Mouse (Mus musculus) liver, embryonic 13.5 days (tissue): ENCODE data around the gene Hmgn1. TPM values are rescaled to one million over a fixed set of nuclear protein-coding genes. Genes with fewer than 3 reads are reported as not detected.

Experiments used
- ATAC-seq: fragments of 200-750 bp; cut with Nextera tagmentation; 2 replicates; pipeline ENCODE4 v1.8.0; 2017; ENCODE audit warnings: low read depth, mild to moderate bottlenecking, moderate number of reproducible peaks, moderate library complexity
- DNase-seq: peaks from one replicate; pipeline ENCODE4 v3.0.0; 2022
- H3K27ac ChIP-seq: fragments of 300-500 bp; sonication (generic); 2 replicates; pipeline ENCODE4 v1.5.1; 2015; ENCODE audit warnings: moderate library complexity, mild to moderate bottlenecking, inconsistent platforms
- H3K27me3 ChIP-seq: fragments of 300-500 bp; sonication (generic); 2 replicates; pipeline ENCODE4 v1.6.1; 2015; ENCODE audit warnings: mild to moderate bottlenecking, inconsistent platforms
- H3K36me3 ChIP-seq: fragments of 300-500 bp; sonication (generic); 2 replicates; pipeline ENCODE4 v1.6.1; 2015; ENCODE audit warnings: mild to moderate bottlenecking, inconsistent platforms
- H3K4me1 ChIP-seq: fragments of 300-500 bp; sonication (generic); replicated peaks from 2 replicates; pipeline ENCODE4 v1.6.1; 2015; ENCODE audit warnings: inconsistent platforms
- H3K4me2 ChIP-seq: fragments of 300-500 bp; sonication (generic); 2 replicates; pipeline ENCODE4 v1.6.1; 2015; ENCODE audit warnings: inconsistent platforms, mild to moderate bottlenecking, moderate library complexity
- H3K4me3 ChIP-seq: fragments of 300-500 bp; sonication (generic); replicated peaks from 2 replicates; pipeline ENCODE4 v1.5.1; 2015; ENCODE audit warnings: mild to moderate bottlenecking, inconsistent platforms
- H3K9ac ChIP-seq: fragments of 300-500 bp; sonication (generic); 2 replicates; pipeline ENCODE4 v1.6.1; 2015; ENCODE audit warnings: mild to moderate bottlenecking, inconsistent platforms
- H3K9me3 ChIP-seq: fragments of 300-500 bp; sonication (generic); replicated peaks from 2 replicates; pipeline ENCODE4 v1.6.1; 2016; ENCODE audit warnings: inconsistent platforms
- WGBS: fragments of 180-500 bp; shearing (Covaris S2); methylation state at CpG from one replicate; pipeline ENCODE4 v1.1.7; 2015; ENCODE audit not compliant: insufficient replicate concordance; 5-methylcytosine and 5-hydroxymethylcytosine counted together
- polyA plus RNA-seq: library from polyadenylated mRNA; unstranded; fragments of >200 nt; fragmentation: Nextera tagmentation; extraction: Ambion mirVana; gene quantifications from 2 replicates; pipeline ENCODE4 v1.2.1, GENCODE M21; 2015

Hmgn1 gene
- 173 and 234 TPM in 2 replicates for polyA plus RNA-seq

GRCm38 (mm10) chr16:96127657-96128344, at the start of gene Hmgn1:
TSS of gene Hmgn1 (minus strand) at chr16:96127729.
- Histone ChIP-seq H3K9me3 (no peaks in the 10 kb centered on the region), H3K27me3 (peaks cover 13% of the 10 kb centered on the region), H3K4me3 (peak within 1 kb of the TSS; percentile 79), H3K9ac (peak within 1 kb of the TSS; percentile 84), H3K27ac (peak within 1 kb of the TSS; percentile 73), H3K4me2 (peak within 1 kb of the TSS; percentile 91), H3K4me1 (peaks cover 40% of the 10 kb centered on the region), H3K36me3 (peaks cover 29% of the 10 kb centered on the region)
- DNase-seq: peak; percentile 84
- peak; percentile 90 for ATAC-seq
- under 1% methylated on average over 69 of the region's 72 CpGs for WGBS

GRCm38 (mm10) chr16:96175399-96175798, 47.9 kb upstream of the Hmgn1 start:
- Histone ChIP-seq H3K27me3 (no peaks in the 10 kb centered on the region), H3K4me3 (no peak overlapping the region), H3K9ac (no peak overlapping the region), H3K4me2 (no peak overlapping the region), H3K9me3 (no peaks in the 10 kb centered on the region; the same call in 1 of the 2 replicates), H3K27ac (no peak overlapping the region), H3K4me1 (no peaks in the 10 kb centered on the region), H3K36me3 (no peaks in the 10 kb centered on the region)
- DNase-seq (no peak), ATAC-seq (no peak)
- WGBS: 41% methylated on average over 2 of the region's 2 CpGs

- Histone ChIP-seq H3K27ac (no peak overlapping the region), H3K4me2 (no peak overlapping the region), H3K9ac (no peak overlapping the region), H3K4me3 (no peak overlapping the region), H3K4me1 (no peaks in the 10 kb centered on the region), H3K9me3 (no peaks in the 10 kb centered on the region), H3K36me3 (no peaks in the 10 kb centered on the region), H3K27me3 (no peaks in the 10 kb centered on the region)
- WGBS: 65% methylated on average over 8 of the region's 8 CpGs
- ATAC-seq (no peak), DNase-seq (no peak)
Observed at GRCm38 (mm10) chr16:96173648-96174047, 46.1 kb upstream of the Hmgn1 start.

GRCm38 (mm10) chr16:96168837-96169236, 41.3 kb upstream of the Hmgn1 start:
- no peak overlapping the region for H3K4me3 ChIP-seq
- H3K27ac ChIP-seq: no peak overlapping the region
- H3K27me3 ChIP-seq: no peaks in the 10 kb centered on the region
- no peak for DNase-seq
- H3K4me1 ChIP-seq: no peaks in the 10 kb centered on the region
- H3K4me2 ChIP-seq: no peak overlapping the region
- WGBS: 35% methylated on average over 4 of the region's 4 CpGs
- H3K9me3 ChIP-seq: no peaks in the 10 kb centered on the region
- no peak overlapping the region for H3K9ac ChIP-seq
- H3K36me3 ChIP-seq: no peaks in the 10 kb centered on the region
- no peak for ATAC-seq

- H3K9ac ChIP-seq: no peak overlapping the region
- ATAC-seq (no peak), DNase-seq (no peak)
- H3K4me1 ChIP-seq: no peaks in the 10 kb centered on the region
- no peak overlapping the region for H3K4me2 ChIP-seq
- no peaks in the 10 kb centered on the region for H3K36me3 ChIP-seq
- H3K27me3 ChIP-seq: no peaks in the 10 kb centered on the region
- 66% methylated on average over 4 of the region's 4 CpGs for WGBS
- no peak overlapping the region for H3K27ac ChIP-seq
- H3K4me3 ChIP-seq: no peak overlapping the region
- no peaks in the 10 kb centered on the region for H3K9me3 ChIP-seq
Observed at GRCm38 (mm10) chr16:96165723-96166264, 38.3 kb upstream of the Hmgn1 start.

GRCm38 (mm10) chr16:96161336-96161735, 33.8 kb upstream of the Hmgn1 start:
- Histone ChIP-seq H3K4me3 (no peak overlapping the region), H3K9ac (no peak overlapping the region), H3K27ac (no peak overlapping the region), H3K9me3 (no peaks in the 10 kb centered on the region), H3K4me2 (no peak overlapping the region), H3K27me3 (peaks cover 12% of the 10 kb centered on the region; the same call in 1 of the 2 replicates), H3K4me1 (peaks cover 12% of the 10 kb centered on the region; the same call in 1 of the 2 replicates), H3K36me3 (no peaks in the 10 kb centered on the region)
- DNase-seq: no peak
- 82% methylated on average over 4 of the region's 4 CpGs for WGBS
- ATAC-seq: no peak

GRCm38 (mm10) chr16:96160927-96161326, 33.4 kb upstream of the Hmgn1 start:
- 70% methylated on average over 1 of the region's 1 CpGs for WGBS
- Histone ChIP-seq H3K4me2 (no peak overlapping the region), H3K27me3 (peaks cover 12% of the 10 kb centered on the region; the same call in 1 of the 2 replicates), H3K9ac (no peak overlapping the region), H3K4me1 (peaks cover 12% of the 10 kb centered on the region; the same call in 1 of the 2 replicates), H3K36me3 (no peaks in the 10 kb centered on the region), H3K9me3 (no peaks in the 10 kb centered on the region), H3K27ac (no peak overlapping the region), H3K4me3 (no peak overlapping the region)
- no peak for ATAC-seq
- no peak for DNase-seq

- peaks cover 12% of the 10 kb centered on the region; the same call in 1 of the 2 replicates for H3K4me1 ChIP-seq
- no peak overlapping the region for H3K27ac ChIP-seq
- H3K9me3 ChIP-seq: no peaks in the 10 kb centered on the region
- H3K4me3 ChIP-seq: peak overlapping the region; percentile 65; the same call in 1 of the 2 replicates
- H3K9ac ChIP-seq: peak overlapping the region; percentile 79
- H3K27me3 ChIP-seq: peaks cover 12% of the 10 kb centered on the region; the same call in 1 of the 2 replicates
- peak overlapping the region; percentile 94 for H3K4me2 ChIP-seq
- ATAC-seq: no peak
- 0 out of 2 replicates have a peak, but pooled peaks cover 5% of the 10 kb centered on the region for H3K36me3 ChIP-seq
- no peak for DNase-seq
- WGBS: 73% methylated on average over 20 of the region's 20 CpGs
Observed at GRCm38 (mm10) chr16:96159794-96160346, 32.3 kb upstream of the Hmgn1 start.

GRCm38 (mm10) chr16:96159091-96159731, 31.7 kb upstream of the Hmgn1 start:
- WGBS: 1% methylated on average over 58 of the region's 67 CpGs
- 0 out of 2 replicates have a peak, but pooled peaks cover 5% of the 10 kb centered on the region for H3K36me3 ChIP-seq
- H3K9me3 ChIP-seq: no peaks in the 10 kb centered on the region
- DNase-seq (peak; percentile 33), ATAC-seq (peak; percentile 76)
- peaks cover 12% of the 10 kb centered on the region; the same call in 1 of the 2 replicates for H3K27me3 ChIP-seq
- H3K4me3 ChIP-seq: peak overlapping the region; percentile 65
- peak overlapping the region; percentile 29; the same call in 1 of the 2 replicates for H3K27ac ChIP-seq
- peak overlapping the region; percentile 79 for H3K9ac ChIP-seq
- H3K4me2 ChIP-seq: peak overlapping the region; percentile 94
- peaks cover 12% of the 10 kb centered on the region; the same call in 1 of the 2 replicates for H3K4me1 ChIP-seq

- Histone ChIP-seq H3K27ac (0 out of 2 replicates have a peak overlapping the region, but pooled peaks have one; percentile 29), H3K4me2 (peak overlapping the region; percentile 94), H3K9me3 (no peaks in the 10 kb centered on the region), H3K4me1 (peaks cover 12% of the 10 kb centered on the region; the same call in 1 of the 2 replicates), H3K27me3 (peaks cover 12% of the 10 kb centered on the region; the same call in 1 of the 2 replicates), H3K36me3 (peaks cover 9% of the 10 kb centered on the region; the same call in 1 of the 2 replicates), H3K4me3 (peak overlapping the region; percentile 65), H3K9ac (peak overlapping the region; percentile 79)
- ATAC-seq (no peak), DNase-seq (no peak)
- 63% methylated on average over 12 of the region's 12 CpGs for WGBS
Observed at GRCm38 (mm10) chr16:96158511-96159080, 31.1 kb upstream of the Hmgn1 start.
